Mouse (Mus musculus) forebrain, embryonic 11.5 days (tissue): ENCODE measurements around the gene Col24a1. TPM values are rescaled to one million over a fixed set of nuclear protein-coding genes. Genes with fewer than 3 reads are reported as not detected.

ENCODE experiments used
- ATAC-seq: fragments of 200-750 bp; cut with Nextera tagmentation; replicated peaks from 2 replicates; pipeline ENCODE4 v1.8.0; 2017; ENCODE audit warnings: moderate TSS enrichment; ENCODE audit not compliant: low FRiP score
- DNase-seq: peaks from one replicate; pipeline ENCODE4 v3.0.0-alpha.2; 2017; ENCODE audit warnings: low spot score
- H3K27ac ChIP-seq: fragments of 300-500 bp; sonication (generic); 2 replicates; pipeline ENCODE4 v1.5.1; 2014; ENCODE audit warnings: low read depth, low read length
- H3K27me3 ChIP-seq: fragments of 300-500 bp; sonication (generic); 2 replicates; pipeline ENCODE4 v1.6.1; 2014; ENCODE audit warnings: mild to moderate bottlenecking, low read length, mixed read lengths; ENCODE audit not compliant: control insufficient read depth, insufficient read depth
- H3K36me3 ChIP-seq: fragments of 300-500 bp; sonication (generic); 2 replicates; pipeline ENCODE4 v1.6.1; 2014; ENCODE audit warnings: mild to moderate bottlenecking, low read length, moderate library complexity, mixed read lengths; ENCODE audit not compliant: control insufficient read depth, insufficient read depth
- H3K4me1 ChIP-seq: fragments of 300-500 bp; sonication (generic); replicated peaks from 2 replicates; pipeline ENCODE4 v1.6.1; 2014; ENCODE audit warnings: low read length, mixed read lengths; ENCODE audit not compliant: control insufficient read depth, insufficient read depth
- H3K4me2 ChIP-seq: fragments of 300-500 bp; sonication (generic); 2 replicates; pipeline ENCODE4 v1.6.1; 2014; ENCODE audit warnings: low read depth, mild to moderate bottlenecking, low read length, moderate library complexity, mixed read lengths; ENCODE audit not compliant: severe bottlenecking
- H3K4me3 ChIP-seq: fragments of 300-500 bp; sonication (generic); 2 replicates; pipeline ENCODE4 v1.5.1; 2014; ENCODE audit warnings: low read depth, low read length
- H3K9ac ChIP-seq: fragments of 300-500 bp; sonication (generic); 2 replicates; pipeline ENCODE4 v1.6.1; 2014; ENCODE audit warnings: low read length
- H3K9me3 ChIP-seq: fragments of 300-500 bp; sonication (generic); 2 replicates; pipeline ENCODE4 v1.6.1; 2016; ENCODE audit warnings: low read length, mixed read lengths; ENCODE audit not compliant: control insufficient read depth
- WGBS: fragments of 180-500 bp; shearing (Covaris S2); extraction: QIAGEN DNeasy Blood & Tissue Kit; methylation state at CpG from one replicate; pipeline ENCODE4 v1.1.7; 2014; 5-methylcytosine and 5-hydroxymethylcytosine counted together
- polyA plus RNA-seq: library from polyadenylated mRNA; unstranded; fragments of >200 nt; fragmentation: Nextera tagmentation; extraction: Ambion mirVana; gene quantifications from 2 replicates; pipeline ENCODE4 v1.2.1, GENCODE M21; 2014

Gene Col24a1
- polyA plus RNA-seq, 1 experiment from 2014 or later = 0.61 TPM

DNA sequence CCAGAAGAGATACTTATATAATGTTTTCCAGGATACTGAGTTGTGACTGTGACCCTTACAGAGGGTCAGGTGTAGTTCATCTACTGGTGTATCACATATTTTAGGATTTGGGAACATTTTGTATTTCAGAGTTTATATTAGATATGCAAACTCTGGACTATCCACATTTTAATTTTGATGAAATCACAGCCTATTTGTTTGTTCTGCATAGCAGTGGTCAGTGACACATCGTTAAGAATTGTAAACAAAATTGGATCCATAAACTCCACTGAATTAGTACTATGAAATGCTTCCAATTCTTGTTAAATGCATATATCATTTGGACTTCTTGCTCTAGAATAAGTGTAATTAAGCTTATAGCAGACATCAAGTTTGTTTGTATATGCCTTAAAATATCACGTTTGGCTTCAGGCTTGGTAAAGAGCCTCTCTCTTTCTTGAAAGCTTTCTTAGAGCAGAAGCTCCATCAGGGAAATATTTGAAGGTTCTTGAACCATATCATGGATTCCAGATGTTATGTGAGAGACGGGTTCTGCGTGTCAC is 75.0 kb downstream of the Col24a1 start:
- DNase-seq (no peak), ATAC-seq (no peak)
- Histone ChIP-seq H3K9me3 (no peaks in the 10 kb centered on the region), H3K27me3 (no peaks in the 10 kb centered on the region), H3K4me1 (no peaks in the 10 kb centered on the region), H3K4me2 (no peak overlapping the region), H3K4me3 (no peak overlapping the region), H3K36me3 (no peaks in the 10 kb centered on the region), H3K27ac (no peak overlapping the region), H3K9ac (no peak overlapping the region)
- WGBS = 85% methylated on average over 4 of the region's 4 CpGs

DNA sequence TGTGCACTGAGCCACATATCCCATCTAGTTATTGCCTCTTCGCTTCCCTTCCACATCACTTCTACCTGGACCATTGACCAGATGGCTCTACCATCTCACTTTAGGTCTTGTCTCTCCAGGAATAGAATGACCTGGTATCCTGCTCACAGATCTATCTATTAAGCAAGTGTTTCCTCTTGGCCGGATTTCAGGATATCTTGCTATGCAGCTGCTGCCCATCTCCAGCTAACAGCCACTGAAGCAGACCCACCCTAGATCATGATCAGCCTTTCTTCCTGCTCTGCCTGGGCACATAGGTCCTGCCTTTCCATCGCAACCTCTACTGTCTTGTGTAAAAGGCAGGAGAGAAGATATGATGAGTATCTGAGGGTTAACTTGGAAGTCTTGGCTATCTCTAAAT is 84.0 kb downstream of the Col24a1 start:
- Histone ChIP-seq H3K4me3 (no peak overlapping the region), H3K9me3 (no peaks in the 10 kb centered on the region), H3K27me3 (no peaks in the 10 kb centered on the region), H3K36me3 (no peaks in the 10 kb centered on the region), H3K4me2 (no peak overlapping the region), H3K9ac (no peak overlapping the region), H3K4me1 (no peaks in the 10 kb centered on the region), H3K27ac (no peak overlapping the region)
- DNase-seq (no peak), ATAC-seq (no peak)
- WGBS = 89% methylated on average over 3 of the region's 3 CpGs

DNA sequence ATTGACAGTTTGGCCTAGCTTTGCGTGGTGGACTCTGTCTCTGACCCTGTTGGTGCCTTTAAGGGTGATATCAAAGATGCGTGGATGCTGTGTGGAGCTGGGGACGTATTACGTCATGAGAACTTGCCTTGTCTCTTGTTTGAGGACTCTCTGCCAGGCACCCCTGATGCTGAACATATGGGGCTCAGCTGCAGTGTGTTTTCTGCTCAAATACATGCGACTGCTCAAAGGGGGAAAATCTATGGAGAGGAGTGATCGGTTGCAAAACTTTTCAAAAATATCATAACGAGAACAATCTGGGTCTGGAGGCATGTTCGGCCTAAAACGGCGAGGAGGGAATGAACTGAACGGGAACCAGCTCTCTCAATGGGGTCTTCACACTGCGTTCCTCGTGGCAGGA is 90.8 kb downstream of the Col24a1 start:
- Histone ChIP-seq H3K27ac (no peak overlapping the region), H3K4me1 (no peaks in the 10 kb centered on the region), H3K4me3 (no peak overlapping the region), H3K36me3 (no peaks in the 10 kb centered on the region), H3K9ac (no peak overlapping the region), H3K4me2 (no peak overlapping the region), H3K9me3 (no peaks in the 10 kb centered on the region), H3K27me3 (no peaks in the 10 kb centered on the region)
- DNase-seq (no peak), ATAC-seq (no peak)
- 86% methylated on average over 13 of the region's 13 CpGs for WGBS

DNA sequence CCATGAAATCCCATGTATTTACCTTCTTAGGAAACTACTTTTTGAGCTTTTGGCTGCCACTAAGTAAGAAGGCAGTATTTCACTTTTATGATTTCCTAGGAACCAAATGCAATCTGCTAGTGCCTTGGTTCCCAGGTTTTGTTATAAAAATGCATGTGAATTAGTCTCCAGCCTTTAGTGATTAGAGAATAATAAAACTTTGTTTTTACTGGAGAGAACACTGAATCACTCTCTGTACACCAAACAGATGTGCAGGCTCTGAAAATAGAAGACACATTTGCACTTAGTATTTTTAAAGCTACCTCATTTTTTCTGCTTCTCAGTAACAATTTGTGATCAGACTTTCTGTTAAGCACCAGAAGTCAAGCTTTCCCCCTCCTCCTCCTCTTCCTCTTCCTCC is 94.2 kb downstream of the Col24a1 start:
- Histone ChIP-seq H3K36me3 (no peaks in the 10 kb centered on the region), H3K4me3 (no peak overlapping the region), H3K4me1 (no peaks in the 10 kb centered on the region), H3K4me2 (no peak overlapping the region), H3K27me3 (no peaks in the 10 kb centered on the region), H3K9ac (no peak overlapping the region), H3K27ac (no peak overlapping the region), H3K9me3 (no peaks in the 10 kb centered on the region)
- ATAC-seq = no peak
- no peak for DNase-seq

DNA sequence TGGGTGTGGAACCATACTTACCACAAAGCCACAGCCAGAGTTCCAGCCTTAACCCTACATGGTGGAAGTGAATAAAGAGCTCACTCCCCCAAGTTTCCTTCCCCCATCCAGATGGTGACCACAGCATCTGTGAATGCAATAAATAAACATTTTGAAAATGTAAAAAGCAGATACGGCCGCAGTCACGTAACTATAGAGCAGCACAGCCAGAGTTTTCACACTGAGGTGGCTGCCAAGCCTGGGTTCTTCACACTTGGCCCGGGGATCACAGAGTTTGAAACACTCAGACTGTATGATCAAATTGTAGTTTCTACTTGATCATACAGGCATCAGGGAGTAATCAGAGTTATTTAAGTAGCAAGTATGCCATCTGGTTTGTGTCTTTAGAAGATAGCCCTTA is 98.4 kb downstream of the Col24a1 start:
- Histone ChIP-seq H3K4me3 (no peak overlapping the region), H3K27ac (no peak overlapping the region), H3K9me3 (no peaks in the 10 kb centered on the region), H3K4me2 (no peak overlapping the region), H3K4me1 (no peaks in the 10 kb centered on the region), H3K27me3 (no peaks in the 10 kb centered on the region), H3K36me3 (no peaks in the 10 kb centered on the region), H3K9ac (no peak overlapping the region)
- DNase-seq = no peak
- WGBS = 94% methylated on average over 4 of the region's 4 CpGs
- no peak for ATAC-seq

DNA sequence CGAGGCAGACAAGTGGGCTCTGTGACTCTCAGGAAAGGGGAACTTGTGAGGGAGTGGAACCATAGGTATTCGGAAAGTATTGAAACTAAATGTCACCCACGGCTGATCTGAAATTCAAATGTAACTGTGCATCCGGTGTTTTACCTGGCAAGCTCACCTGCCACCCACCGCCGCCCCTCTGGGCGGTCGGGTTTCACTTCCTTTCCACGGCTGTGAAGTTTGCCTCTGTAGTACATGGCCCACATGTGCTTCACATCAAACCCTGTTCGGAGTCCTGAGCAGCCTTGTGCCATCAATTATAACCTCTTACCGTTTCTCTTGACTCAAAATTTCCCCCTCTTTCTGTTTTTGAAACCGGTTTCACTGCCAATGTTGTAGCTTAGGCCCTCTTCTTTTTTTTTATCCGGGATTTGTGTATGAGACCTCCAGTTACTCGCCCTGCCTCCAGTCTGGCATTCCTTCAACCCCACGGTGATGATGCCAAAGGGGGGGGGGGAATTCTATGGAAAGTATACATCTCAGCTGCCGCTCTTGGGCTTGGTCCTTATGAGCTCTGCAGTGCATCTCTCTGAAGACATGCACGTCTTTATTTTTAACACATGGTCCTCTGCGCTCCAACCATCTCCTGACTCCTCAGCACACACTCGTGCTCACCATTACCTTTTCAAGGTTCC is 99.9 kb downstream of the Col24a1 start:
- ATAC-seq (no peak), DNase-seq (no peak)
- H3K27me3 ChIP-seq = no peaks in the 10 kb centered on the region
- no peak overlapping the region for H3K9ac ChIP-seq
- no peak overlapping the region for H3K27ac ChIP-seq
- H3K4me1 ChIP-seq = no peaks in the 10 kb centered on the region
- H3K4me2 ChIP-seq = no peak overlapping the region
- no peak overlapping the region for H3K4me3 ChIP-seq
- H3K36me3 ChIP-seq = no peaks in the 10 kb centered on the region
- no peaks in the 10 kb centered on the region for H3K9me3 ChIP-seq
- WGBS = 85% methylated on average over 19 of the region's 19 CpGs

DNA sequence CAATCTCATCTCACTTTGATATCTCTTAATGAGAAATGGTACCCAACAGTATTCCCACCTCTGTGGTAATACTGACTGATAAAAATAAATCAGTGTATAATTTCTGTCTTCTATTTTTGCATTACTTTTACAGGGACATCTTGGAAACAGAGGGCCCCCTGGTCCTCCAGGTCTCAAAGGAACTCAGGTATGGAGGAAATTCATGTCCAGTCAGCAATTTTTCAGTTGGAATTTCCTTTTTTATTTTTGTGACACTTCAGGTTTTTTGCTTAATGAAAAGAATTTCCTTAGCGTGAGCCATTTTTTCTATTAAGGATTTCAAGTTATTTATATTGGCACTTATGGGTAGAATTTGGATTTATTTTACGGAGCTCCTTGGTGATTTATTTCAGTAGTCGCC is 106.9 kb downstream of the Col24a1 start:
- H3K9me3 ChIP-seq = no peaks in the 10 kb centered on the region

DNA sequence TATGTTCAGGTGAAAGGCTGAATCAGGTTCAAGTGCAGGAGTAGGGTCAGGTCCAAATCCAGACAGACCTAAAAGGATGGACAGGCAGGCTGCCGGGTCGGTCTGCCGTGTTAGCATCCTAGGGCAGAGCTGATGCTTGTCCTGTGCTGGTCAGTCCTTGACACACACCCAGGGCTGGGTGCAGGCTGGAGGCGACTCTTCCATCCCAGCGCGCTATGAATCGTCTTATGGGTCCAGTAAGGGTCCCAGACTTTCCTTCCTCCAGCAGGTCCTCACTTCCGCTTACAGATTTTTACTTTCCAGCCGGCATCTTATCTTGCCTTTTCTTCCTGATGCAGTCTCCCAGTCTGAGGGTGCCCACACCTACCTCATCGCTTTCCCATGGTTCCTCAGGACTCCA is 110.0 kb downstream of the Col24a1 start:
- no peak for ATAC-seq
- no peak overlapping the region for H3K9ac ChIP-seq
- no peaks in the 10 kb centered on the region for H3K4me1 ChIP-seq
- no peaks in the 10 kb centered on the region for H3K36me3 ChIP-seq
- 86% methylated on average over 10 of the region's 10 CpGs for WGBS
- DNase-seq = no peak
- no peaks in the 10 kb centered on the region for H3K27me3 ChIP-seq
- no peak overlapping the region for H3K4me3 ChIP-seq
- H3K27ac ChIP-seq = no peak overlapping the region
- H3K9me3 ChIP-seq = no peaks in the 10 kb centered on the region
- H3K4me2 ChIP-seq = no peak overlapping the region

More for the DNA sequence above, 106.9 kb downstream of the Col24a1 start:
- no peak overlapping the region for H3K27ac ChIP-seq
- H3K4me3 ChIP-seq = no peak overlapping the region
- no peaks in the 10 kb centered on the region for H3K27me3 ChIP-seq
- DNase-seq = no peak
- 97% methylated on average over 3 of the region's 3 CpGs for WGBS
- no peak for ATAC-seq
- no peaks in the 10 kb centered on the region for H3K36me3 ChIP-seq
- H3K4me1 ChIP-seq = no peaks in the 10 kb centered on the region
- H3K4me2 ChIP-seq = no peak overlapping the region
- no peak overlapping the region for H3K9ac ChIP-seq

DNA sequence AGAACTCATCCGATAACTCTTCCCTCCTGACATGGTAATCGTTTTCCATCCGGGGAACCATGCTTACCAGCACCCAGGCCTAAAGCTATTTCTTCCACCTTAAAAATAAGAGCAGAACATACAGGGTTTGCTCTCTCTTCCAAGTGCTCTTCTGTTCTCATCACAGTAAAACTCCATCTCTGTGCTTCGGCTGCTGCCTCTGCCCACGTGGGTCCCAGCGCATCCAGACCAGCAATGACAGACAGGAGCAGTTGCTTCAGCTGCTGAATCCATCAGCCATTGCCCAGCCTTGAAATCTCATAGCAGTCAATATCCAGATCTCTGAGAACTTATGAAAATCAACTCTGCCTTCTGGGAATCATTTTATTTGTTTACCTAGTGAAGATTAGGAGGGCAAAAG is 110.7 kb downstream of the Col24a1 start:
- Histone ChIP-seq H3K4me2 (peak overlapping the region; percentile 18; the same call in 1 of the 2 replicates), H3K9ac (no peak overlapping the region)
- no peak for ATAC-seq

More for the DNA sequence above, 110.7 kb downstream of the Col24a1 start:
- no peak for DNase-seq
- Histone ChIP-seq H3K9me3 (no peaks in the 10 kb centered on the region), H3K36me3 (no peaks in the 10 kb centered on the region), H3K4me1 (no peaks in the 10 kb centered on the region), H3K27me3 (no peaks in the 10 kb centered on the region), H3K4me3 (no peak overlapping the region), H3K27ac (no peak overlapping the region)
- 74% methylated on average over 6 of the region's 6 CpGs for WGBS
